Mouse (Mus musculus) liver, postnatal 0 days (tissue): ENCODE results near the gene Rnf121.
"Not testable (repeated sequence)": the region's sequence is repeated elsewhere in the genome, so short reads cannot be mapped to it uniquely, and the experiment has no call there.

Source experiments
- CTCF ChIP-seq: sonication (generic); IDR thresholded peaks from 2 replicates; pipeline ENCODE4 v1.5.1; 2016; ENCODE audit warnings: antibody characterized with exemption, low read depth
- EP300 ChIP-seq: IDR thresholded peaks from 2 replicates; pipeline ENCODE4 v1.6.1; 2016; ENCODE audit warnings: antibody characterized with exemption, low read depth, mild to moderate bottlenecking

GRCm38 (mm10) chr7:102048524-102048923 is 16.7 kb downstream of the Rnf121 start:
- peak; percentile 60 for TF ChIP-seq CTCF
- TF ChIP-seq EP300: not testable (repeated sequence)
